Mouse (Mus musculus) MEL (cell line): ENCODE results near the gene Entpd8.

ENCODE experiments used
- CHD1 ChIP-seq: IDR thresholded peaks from 2 replicates; pipeline ENCODE4 v1.6.1; 2012; ENCODE audit warnings: low read depth, mild to moderate bottlenecking, inconsistent platforms, low read length, improper control_type of control experiment
- JUND ChIP-seq: IDR thresholded peaks from 2 replicates; pipeline ENCODE4 v1.6.1; 2011; ENCODE audit warnings: low read depth, mild to moderate bottlenecking, improper control_type of control experiment, low read length
- NELFE ChIP-seq: IDR thresholded peaks from 2 replicates; pipeline ENCODE4 v1.6.1; 2011; ENCODE audit warnings: low read depth, low read length, improper control_type of control experiment
- POLR2A ChIP-seq, 2 experiments: IDR thresholded peaks; 2 replicates each; pipeline ENCODE4 v1.6.1; 2011 to 2012; ENCODE audit warnings: low read length in 2 of 2, mild to moderate bottlenecking in 2 of 2, control low read depth in 1 of 2, improper control_type of control experiment in 1 of 2, low read depth in 1 of 2, moderate library complexity in 1 of 2; ENCODE audit not compliant: control insufficient read depth in 1 of 2, insufficient read depth in 1 of 2, poor library complexity in 1 of 2
- SMC3 ChIP-seq: IDR thresholded peaks from 2 replicates; pipeline ENCODE4 v1.6.1; 2011; ENCODE audit warnings: low read depth, low read length, improper control_type of control experiment

GRCm38 (mm10) chr2:25078967-25079366 is 1.1 kb upstream of the Entpd8 start:
- no peak for TF ChIP-seq POLR2A (IDR thresholded peaks at IDR 0.05; ENCODE audit: control insufficient read depth in 1 of 2, insufficient read depth in 1 of 2, low read depth in 1 of 2, low read length in 2 of 2, poor library complexity in 1 of 2)
- TF ChIP-seq CHD1 = no peak
- TF ChIP-seq SMC3 = no peak
- no peak for TF ChIP-seq NELFE
- no peak for TF ChIP-seq JUND
